Mouse (Mus musculus) brown adipose tissue, adult 24 weeks (tissue): ENCODE measurements around the gene Layn. TPM values are rescaled to one million over a fixed set of nuclear protein-coding genes. Genes with fewer than 3 reads are reported as not detected.

ENCODE experiments used
- H3K27ac ChIP-seq: fragments of 200-500 bp; replicated peaks from 2 replicates; pipeline ENCODE4 v1.5.1; 2012; ENCODE audit warnings: low read depth, mild to moderate bottlenecking, low read length
- H3K4me1 ChIP-seq: fragments of 200-500 bp; 2 replicates; pipeline ENCODE4 v1.6.1; 2012; ENCODE audit warnings: low read length, mixed read lengths; ENCODE audit not compliant: control insufficient read depth, insufficient read depth, insufficient read length
- H3K4me3 ChIP-seq: fragments of 200-500 bp; 2 replicates; pipeline ENCODE4 v1.5.1; 2012; ENCODE audit warnings: low read depth, mild to moderate bottlenecking, low read length, moderate library complexity; ENCODE audit not compliant: insufficient read depth
- polyA plus RNA-seq: library from polyadenylated mRNA; stranded (reverse); fragments of >200 nt; gene quantifications from 2 replicates; pipeline ENCODE4 v1.2.4, GENCODE M21; 2012; ENCODE audit not compliant: missing spikeins, insufficient read depth, insufficient read length

The Layn gene
- polyA plus RNA-seq, 1 experiment: 1.6 TPM

DNA sequence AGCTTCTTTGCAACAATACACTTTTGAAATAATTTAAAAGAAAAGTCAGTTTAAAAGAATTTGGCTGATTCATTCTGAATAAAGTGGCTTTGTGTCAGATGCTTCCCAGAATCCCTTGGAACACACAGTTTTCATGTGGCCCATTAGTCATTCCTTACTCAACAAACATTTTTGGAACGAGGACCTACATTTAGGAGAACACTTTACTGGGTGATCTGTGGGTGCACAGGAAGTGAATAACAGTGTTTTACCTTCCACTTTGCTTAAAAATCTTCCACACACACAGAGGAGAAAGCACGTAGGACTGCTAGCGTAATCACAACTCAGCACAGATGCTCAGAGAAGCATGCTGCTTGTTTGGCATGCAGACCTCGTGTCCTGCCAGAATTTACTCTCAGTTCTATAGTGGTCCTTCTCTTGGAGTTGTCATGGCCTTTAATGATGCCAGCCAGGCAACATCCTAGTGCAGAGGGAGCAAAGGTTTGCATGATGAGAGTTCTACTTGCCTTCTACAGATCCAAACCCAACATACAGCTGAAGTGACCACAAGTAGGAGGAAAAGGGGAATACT is 17.9 kb downstream of the Layn start:
- peak overlapping the region; percentile 37; the same call in 1 of the 2 replicates for H3K27ac ChIP-seq

DNA sequence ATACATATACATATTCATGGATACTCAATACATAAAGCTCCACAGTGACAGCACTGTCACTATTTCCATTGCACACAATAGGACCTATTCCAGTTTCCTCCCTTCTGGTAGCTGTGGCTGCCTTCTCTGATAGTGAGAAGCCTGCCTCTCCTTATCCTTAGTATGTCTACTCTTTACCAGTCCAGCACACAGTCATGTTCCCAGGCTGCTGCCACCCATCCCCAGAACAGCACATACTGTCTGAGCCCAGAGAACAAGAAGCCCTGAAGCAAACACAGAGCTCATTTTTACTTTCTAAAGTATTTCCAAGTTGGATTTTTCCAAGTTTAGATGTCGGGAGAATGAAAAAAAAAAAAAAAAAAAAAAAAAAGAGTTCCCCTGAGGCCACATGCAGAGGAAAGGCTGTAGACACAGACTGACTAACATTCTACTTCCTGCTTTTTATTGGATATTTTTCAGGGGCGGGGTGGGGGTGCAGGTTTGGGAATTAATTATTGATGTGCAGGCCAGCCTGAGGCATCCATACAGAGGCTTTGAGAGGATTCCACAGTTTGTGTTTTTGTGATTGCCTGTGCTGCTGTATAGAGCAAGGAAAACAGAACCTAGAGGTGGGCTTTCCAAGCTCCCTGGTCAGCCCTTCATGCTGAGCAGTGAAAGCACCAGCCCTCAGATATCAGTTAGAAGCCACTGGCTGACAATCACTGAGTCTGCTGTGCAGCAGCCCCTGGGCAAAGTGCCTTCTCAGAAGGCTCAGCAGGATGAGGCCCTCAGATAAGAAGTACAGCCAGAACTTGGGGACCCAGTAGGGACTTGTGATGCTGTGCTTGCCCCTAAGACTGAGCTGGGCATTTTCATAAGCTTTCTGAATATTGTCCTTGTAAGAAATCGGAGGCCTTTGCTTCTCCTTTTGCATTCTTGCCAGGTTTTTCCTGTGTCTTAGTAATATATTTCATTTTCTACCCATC is 20.3 kb downstream of the Layn start:
- Histone ChIP-seq H3K4me1 (no peaks in the 10 kb centered on the region; the same call in 1 of the 2 replicates), H3K4me3 (no peak overlapping the region), H3K27ac (peak overlapping the region; percentile 56)

More for the DNA sequence above, 17.9 kb downstream of the Layn start:
- no peak overlapping the region for H3K4me3 ChIP-seq
- H3K4me1 ChIP-seq: no peaks in the 10 kb centered on the region; the same call in 1 of the 2 replicates

DNA sequence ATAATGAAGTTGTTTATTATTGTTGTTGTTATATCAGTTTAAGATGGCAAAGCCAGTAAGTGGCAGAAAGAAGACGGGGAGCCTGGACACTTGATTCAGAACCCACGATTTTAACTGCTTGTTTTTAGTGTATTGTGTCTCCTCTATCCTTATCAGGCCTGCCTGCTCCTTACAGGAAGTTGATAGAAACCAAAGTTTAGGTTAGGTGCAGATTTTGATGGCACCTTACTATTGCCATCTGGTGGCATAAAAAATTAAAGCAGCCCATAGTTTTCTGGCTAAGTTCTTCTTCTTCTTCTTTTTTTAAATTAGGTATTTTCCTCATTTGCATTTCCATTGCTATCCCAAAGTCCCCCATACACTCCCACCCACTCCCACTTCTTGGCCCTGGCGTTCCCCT is 24.7 kb downstream of the Layn start:
- H3K27ac ChIP-seq: no peak overlapping the region
- H3K4me3 ChIP-seq: no peak overlapping the region
- H3K4me1 ChIP-seq: no peaks in the 10 kb centered on the region; the same call in 1 of the 2 replicates

DNA sequence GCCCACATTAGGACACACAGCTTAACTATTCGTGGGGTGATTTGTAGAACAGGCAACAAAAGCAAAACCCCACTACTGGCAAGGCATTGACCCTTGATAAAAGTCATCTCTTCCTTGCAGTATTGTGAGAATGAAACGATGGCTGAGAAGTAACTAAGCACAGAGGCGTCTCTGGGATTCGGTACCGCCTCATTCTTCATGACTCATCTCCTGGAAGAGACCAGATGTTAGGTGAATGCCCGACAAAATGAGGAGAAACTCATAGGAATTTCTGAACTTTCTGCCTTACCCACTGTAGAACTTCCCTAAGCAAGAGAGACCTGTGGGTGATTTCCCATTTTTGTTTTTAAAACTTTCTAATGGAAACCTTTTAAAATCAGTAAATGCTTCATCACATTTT is 34.8 kb downstream of the Layn start:
- no peak overlapping the region for H3K4me3 ChIP-seq

DNA sequence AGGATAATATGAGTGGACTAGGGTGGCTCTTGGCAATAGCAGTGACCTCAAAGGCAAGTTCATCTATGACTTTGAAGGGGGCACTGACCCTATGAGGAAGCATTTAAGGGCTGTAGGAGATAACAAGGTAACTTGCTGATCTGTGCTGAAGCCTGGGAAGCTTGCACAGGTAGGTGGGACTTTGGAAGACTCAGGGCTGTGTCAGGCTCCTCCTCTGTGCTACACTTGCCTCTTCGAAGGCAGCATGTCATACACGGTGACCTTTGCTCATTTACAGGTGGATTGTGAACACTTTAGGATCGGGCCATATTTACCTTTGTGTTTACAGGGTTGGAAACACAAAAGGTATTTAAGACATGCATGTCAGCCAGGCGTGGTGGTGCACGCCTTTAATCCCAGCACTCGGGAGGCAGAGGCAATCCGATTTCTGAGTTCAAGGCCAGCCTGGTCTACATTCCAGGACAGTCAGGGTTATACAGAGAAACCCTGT is 35.4 kb downstream of the Layn start:
- Histone ChIP-seq H3K4me3 (no peak overlapping the region), H3K27ac (no peak overlapping the region), H3K4me1 (no peaks in the 10 kb centered on the region)

More for the DNA sequence above, 34.8 kb downstream of the Layn start:
- no peaks in the 10 kb centered on the region for H3K4me1 ChIP-seq
- no peak overlapping the region for H3K27ac ChIP-seq

DNA sequence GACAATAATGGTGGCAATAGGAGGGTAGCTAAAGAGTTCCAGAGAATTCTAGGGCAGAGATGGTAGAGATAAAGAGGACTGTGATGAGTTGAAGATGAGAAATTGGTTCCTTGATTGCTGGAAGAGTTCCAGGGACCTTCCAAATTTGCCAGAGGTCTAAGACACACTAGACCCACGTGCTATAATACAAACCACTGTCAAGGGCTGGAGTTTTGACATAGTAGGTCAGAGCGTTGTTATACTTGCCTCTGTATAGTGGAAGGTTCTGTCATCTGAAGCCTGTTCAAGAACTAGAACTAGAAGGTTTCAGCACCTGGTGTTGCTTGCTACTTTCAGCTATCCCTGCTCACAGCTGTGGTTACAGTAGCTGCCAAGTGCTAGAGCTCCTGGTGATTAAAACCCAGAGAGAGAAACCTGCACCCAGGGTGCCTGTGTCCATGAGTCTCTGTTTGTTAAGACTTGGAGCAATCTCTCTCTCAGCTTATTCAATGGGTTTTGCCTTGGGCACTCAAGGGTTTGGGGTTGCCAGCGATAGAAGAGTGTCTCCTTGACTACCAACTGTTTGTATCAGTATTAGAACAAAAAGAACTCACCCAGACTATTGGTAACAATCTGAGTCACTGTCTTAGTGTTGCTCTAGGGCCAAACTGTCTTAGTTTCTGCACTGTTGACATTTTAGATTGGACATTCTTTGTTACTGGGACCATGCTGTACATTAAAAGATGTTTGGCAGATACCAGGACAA is 43.9 kb downstream of the Layn start:
- H3K4me1 ChIP-seq: no peaks in the 10 kb centered on the region
- no peak overlapping the region for H3K27ac ChIP-seq
- H3K4me3 ChIP-seq: no peak overlapping the region

DNA sequence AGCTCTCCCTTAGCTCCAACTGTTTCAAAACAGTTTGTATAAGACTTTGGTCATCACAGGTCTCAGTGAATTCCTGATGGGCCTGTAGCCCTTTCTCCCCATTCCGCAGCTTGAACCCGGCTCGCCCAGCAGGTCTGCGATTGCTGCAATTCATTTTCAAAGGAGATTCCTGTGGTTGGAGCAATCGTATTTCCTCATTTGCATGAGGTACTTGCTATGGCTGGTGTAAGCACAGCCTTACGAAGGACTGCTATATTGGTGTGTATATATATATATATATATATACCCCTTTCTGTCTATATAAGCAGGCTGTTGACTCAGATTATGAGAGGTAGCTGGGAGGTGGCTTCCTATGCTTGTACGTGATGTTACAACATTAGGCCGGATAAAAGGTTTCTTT is 44.6 kb downstream of the Layn start:
- no peak overlapping the region for H3K27ac ChIP-seq
- H3K4me1 ChIP-seq: no peaks in the 10 kb centered on the region
- H3K4me3 ChIP-seq: no peak overlapping the region

DNA sequence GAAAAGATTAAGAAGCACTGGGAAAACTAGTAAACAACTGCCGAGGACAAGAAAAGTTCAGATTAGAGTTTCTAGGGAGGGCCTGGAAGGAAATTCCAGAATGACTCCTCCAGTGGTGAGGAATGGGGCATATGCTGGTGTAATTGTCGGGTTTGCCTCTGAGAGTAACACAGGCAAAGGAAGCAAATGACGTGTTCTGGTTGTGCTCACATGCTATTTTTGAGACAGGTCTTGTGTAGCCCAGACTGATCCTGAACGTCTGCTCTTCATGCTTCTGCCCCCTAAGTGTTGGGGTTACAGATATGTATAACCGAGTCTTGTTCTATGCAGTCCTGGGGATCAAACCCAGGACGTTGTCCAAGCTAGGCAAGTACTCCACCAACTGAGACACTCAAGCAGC is 45.3 kb downstream of the Layn start:
- H3K27ac ChIP-seq: no peak overlapping the region
- no peak overlapping the region for H3K4me3 ChIP-seq
- no peaks in the 10 kb centered on the region for H3K4me1 ChIP-seq

DNA sequence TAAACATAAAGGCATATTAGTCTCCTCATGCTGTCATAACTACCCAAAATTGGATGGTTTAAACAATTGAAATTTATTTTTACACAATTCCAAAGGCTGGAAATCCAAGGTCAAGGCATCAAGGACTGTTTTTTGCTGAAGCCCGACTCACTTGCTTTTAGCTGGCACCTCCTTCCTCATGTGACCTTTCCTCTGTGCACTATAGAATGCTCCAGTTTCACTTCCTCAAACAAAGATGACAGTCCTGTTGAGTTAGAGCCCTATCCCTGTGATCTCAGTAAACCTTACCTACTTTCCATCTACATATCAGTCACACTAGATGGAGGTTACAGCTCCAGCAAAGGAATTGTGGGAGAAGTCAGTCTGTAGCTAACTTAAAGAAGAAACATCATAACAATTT is 46.7 kb downstream of the Layn start:
- Histone ChIP-seq H3K27ac (no peak overlapping the region), H3K4me3 (no peak overlapping the region), H3K4me1 (no peaks in the 10 kb centered on the region)

DNA sequence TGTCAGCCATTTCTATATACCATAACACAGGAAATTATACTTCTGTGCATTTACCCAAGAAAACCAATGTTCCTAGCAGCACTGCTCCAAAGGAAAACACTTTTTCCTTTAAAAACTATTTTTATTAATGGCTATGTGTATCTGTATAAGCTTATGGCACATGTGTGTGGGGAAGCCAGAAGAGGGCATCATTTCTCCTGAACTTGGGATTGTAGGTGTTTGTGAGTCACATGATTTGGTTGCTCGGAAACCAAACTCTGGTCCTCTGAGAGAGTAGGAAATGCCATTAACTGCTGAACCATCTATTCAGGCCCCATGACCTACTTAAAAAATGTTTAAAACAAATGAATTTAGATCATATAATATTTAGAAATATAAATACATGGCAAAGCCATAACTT is 49.9 kb downstream of the Layn start:
- Histone ChIP-seq H3K27ac (no peak overlapping the region), H3K4me3 (no peak overlapping the region), H3K4me1 (no peaks in the 10 kb centered on the region)

DNA sequence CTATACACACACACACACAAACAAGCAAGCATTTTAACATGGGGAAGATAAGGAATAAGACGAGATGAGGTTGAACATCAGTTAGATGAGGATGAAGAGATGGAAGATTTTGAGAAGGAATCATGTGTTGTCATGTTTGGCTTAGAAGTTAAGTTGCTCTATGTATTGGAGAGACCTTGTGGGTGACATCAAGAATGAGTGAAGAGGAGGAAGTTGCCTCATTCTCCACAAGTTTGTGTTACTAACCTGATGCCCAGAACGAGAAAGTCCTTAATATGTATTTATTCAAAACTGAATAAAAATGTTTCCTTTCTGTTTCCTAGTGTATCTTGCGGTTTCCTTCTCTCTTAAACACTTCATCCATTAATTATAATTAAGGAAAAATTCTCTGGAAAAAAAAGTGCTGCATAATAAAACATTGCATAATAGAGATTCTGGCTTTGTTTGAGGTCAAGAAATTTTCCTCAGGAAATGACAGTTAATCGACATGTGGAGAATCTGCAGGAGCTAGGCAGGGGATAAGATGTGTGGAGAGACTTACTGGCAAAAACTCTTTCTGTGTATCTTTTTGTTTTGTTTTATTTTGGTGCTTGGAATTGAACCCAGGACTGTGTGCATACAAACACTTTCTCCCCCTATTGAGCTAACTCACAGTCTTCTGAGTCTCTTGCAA is 55.6 kb downstream of the Layn start:
- Histone ChIP-seq H3K27ac (no peak overlapping the region), H3K4me1 (no peaks in the 10 kb centered on the region), H3K4me3 (no peak overlapping the region)

DNA sequence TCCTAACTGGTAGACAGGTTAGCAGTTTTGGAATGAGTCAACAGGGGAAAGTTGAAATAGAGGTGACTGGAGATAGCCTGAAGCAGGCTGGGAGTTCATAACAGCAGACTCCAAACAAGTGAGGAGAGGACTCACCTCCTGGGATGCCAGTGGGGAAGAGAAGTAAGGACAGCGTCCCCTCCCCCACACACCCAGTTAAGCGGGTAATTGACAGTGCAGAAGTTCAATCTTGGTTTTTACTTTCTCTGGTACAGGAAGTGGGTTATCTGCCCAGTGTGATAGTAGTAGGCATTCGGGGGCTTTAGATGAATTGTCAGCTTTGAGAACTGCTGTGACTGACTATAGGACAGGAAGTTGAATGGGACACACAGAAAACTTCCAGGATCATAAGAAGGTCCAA is 56.5 kb downstream of the Layn start:
- H3K4me1 ChIP-seq: no peaks in the 10 kb centered on the region
- no peak overlapping the region for H3K4me3 ChIP-seq
- H3K27ac ChIP-seq: no peak overlapping the region

DNA sequence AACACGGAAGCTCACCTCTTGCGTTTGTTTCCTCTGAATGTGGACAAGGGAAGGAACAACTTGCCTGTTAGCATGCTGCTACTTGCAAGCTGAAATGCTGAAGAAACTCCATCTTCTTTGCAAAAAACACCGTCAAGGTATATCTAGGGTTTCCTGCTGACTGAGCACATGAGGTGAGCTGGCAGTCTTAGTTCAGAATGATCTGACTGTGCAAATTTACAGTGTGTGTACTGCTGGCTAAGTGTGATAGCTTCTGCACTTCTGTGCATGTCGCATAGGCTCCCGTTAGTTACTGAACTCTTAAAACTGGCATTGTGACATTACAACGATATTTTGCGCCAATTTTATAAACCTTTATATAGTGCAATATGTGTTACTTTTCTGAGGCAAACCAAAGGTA is 57.2 kb downstream of the Layn start:
- no peak overlapping the region for H3K27ac ChIP-seq
- no peak overlapping the region for H3K4me3 ChIP-seq
- no peaks in the 10 kb centered on the region for H3K4me1 ChIP-seq

DNA sequence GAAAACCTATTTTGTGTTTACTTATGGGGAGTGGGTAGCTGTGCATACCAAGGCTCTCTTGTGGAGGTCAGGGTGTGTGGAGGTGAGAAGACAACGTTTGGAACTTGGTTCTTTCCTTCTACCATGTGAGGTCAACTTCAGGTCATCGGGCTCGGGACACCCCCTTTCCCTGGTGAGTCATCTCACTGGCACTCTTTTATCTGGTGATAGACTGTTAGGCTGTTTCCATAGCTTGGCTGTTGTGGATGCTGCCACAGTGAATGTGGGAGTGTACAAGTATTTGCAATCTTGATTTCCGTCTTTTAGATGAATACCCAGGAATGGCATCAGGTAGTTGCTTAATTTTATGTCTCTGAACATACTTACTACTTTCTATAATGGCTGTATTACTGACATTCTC is 61.2 kb downstream of the Layn start:
- Histone ChIP-seq H3K27ac (no peak overlapping the region), H3K4me1 (no peaks in the 10 kb centered on the region), H3K4me3 (no peak overlapping the region)

DNA sequence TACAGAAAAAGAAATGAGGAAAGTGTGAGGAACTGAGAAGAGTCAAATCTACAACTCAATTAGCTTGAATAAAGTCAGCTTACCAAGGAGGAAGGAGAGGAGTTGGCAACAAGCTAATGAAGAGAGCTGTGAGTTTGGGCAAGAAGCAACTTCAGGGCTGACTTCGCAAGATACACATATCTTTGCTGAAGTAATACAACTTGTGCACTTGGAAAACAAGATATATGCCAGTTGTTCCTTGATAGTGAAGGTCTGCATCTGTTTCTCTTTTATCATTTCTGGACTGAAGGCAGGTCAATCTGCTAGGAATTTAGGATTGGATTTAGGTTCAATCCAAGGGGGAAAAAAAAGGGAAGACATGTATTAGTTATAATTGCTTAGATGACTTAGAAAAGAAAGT is 63.2 kb downstream of the Layn start:
- Histone ChIP-seq H3K4me1 (no peaks in the 10 kb centered on the region), H3K4me3 (no peak overlapping the region), H3K27ac (no peak overlapping the region)
